Mouse (Mus musculus): Measurements from ENCODE around the gene Soat2. TPM values are rescaled to one million over a fixed set of nuclear protein-coding genes. Genes with fewer than 3 reads are reported as not detected.

The Soat2 gene
- total and polyA plus RNA-seq, 2 experiments from 2014 or later = 0.06 TPM; not detected in 1

- no peak for TF ChIP-seq CTCF (IDR thresholded peaks at IDR 0.05)
- no peak overlapping the region for H3K9ac ChIP-seq (replicated peaks; ENCODE audit: low read length, poor library complexity, severe bottlenecking)
- H3K9me3 ChIP-seq (ENCODE audit: low read length) = no peaks in the 10 kb centered on the region
- H3K27me3 ChIP-seq (ENCODE audit: insufficient read depth, low read length) = peaks cover 26% of the 10 kb centered on the region
- no peak for ATAC-seq (ENCODE audit: low FRiP score)
- no peak overlapping the region for H3K27ac ChIP-seq (ENCODE audit: low read depth, low read length)
- no peaks in the 10 kb centered on the region for H3K36me3 ChIP-seq (ENCODE audit: insufficient read depth, low read length)
- no peak overlapping the region for H3K4me2 ChIP-seq (ENCODE audit: low read depth, low read length, poor library complexity, severe bottlenecking)
- no peak for DNase-seq (ENCODE audit: low spot score)
- no peaks in the 10 kb centered on the region for H3K4me1 ChIP-seq (ENCODE audit: insufficient read depth, low read length)
- WGBS = 51% methylated on average over 23 of the region's 23 CpGs
- H3K4me3 ChIP-seq (ENCODE audit: low read depth, low read length) = no peak overlapping the region
Measured at GRCm38 (mm10) chr15:102142914-102143912, 7.1 kb upstream of the Soat2 start.

GRCm38 (mm10) chr15:102144274-102144711, 6.0 kb upstream of the Soat2 start, which contains the start of gene Igfbp6:
TSS of gene Igfbp6 (plus strand) at chr15:102144362.
- H3K4me3 ChIP-seq (ENCODE audit: low read depth, low read length) = no peak within 1 kb of the TSS
- H3K27ac ChIP-seq (ENCODE audit: low read depth, low read length) = no peak within 1 kb of the TSS
- no peaks in the 10 kb centered on the region for H3K9me3 ChIP-seq (ENCODE audit: low read length)
- H3K27me3 ChIP-seq (ENCODE audit: insufficient read depth, low read length) = peaks cover 26% of the 10 kb centered on the region
- no peak within 1 kb of the TSS for H3K9ac ChIP-seq (replicated peaks; ENCODE audit: low read length, poor library complexity, severe bottlenecking)
- TF ChIP-seq CTCF (IDR thresholded peaks at IDR 0.05) = no peak
- WGBS = 9% methylated on average over 22 of the region's 22 CpGs
- no peak for ATAC-seq (ENCODE audit: low FRiP score)
- no peaks in the 10 kb centered on the region for H3K36me3 ChIP-seq (ENCODE audit: insufficient read depth, low read length)
- no peaks in the 10 kb centered on the region for H3K4me1 ChIP-seq (ENCODE audit: insufficient read depth, low read length)
- peak within 1 kb of the TSS; percentile 21; the same call in 1 of the 2 replicates for H3K4me2 ChIP-seq (ENCODE audit: low read depth, low read length, poor library complexity, severe bottlenecking)
- DNase-seq (ENCODE audit: low spot score) = no peak

GRCm38 (mm10) chr15:102144726-102145125, 5.6 kb upstream of the Soat2 start:
- no peak overlapping the region for H3K4me3 ChIP-seq (ENCODE audit: low read depth, low read length)
- no peaks in the 10 kb centered on the region for H3K9me3 ChIP-seq (ENCODE audit: low read length)
- peak overlapping the region; percentile 21; the same call in 1 of the 2 replicates for H3K4me2 ChIP-seq (ENCODE audit: low read depth, low read length, poor library complexity, severe bottlenecking)
- no peak overlapping the region for H3K27ac ChIP-seq (ENCODE audit: low read depth, low read length)
- DNase-seq (ENCODE audit: low spot score) = no peak
- H3K9ac ChIP-seq (replicated peaks; ENCODE audit: low read length, poor library complexity, severe bottlenecking) = no peak overlapping the region
- no peaks in the 10 kb centered on the region for H3K4me1 ChIP-seq (ENCODE audit: insufficient read depth, low read length)
- no peak for ATAC-seq (ENCODE audit: low FRiP score)
- no peaks in the 10 kb centered on the region for H3K36me3 ChIP-seq (ENCODE audit: insufficient read depth, low read length)
- WGBS = 15% methylated on average over 19 of the region's 19 CpGs
- TF ChIP-seq CTCF (IDR thresholded peaks at IDR 0.05) = no peak
- peaks cover 26% of the 10 kb centered on the region for H3K27me3 ChIP-seq (ENCODE audit: insufficient read depth, low read length)

- Histone ChIP-seq H3K36me3 (ENCODE audit: insufficient read depth, low read length) (no peaks in the 10 kb centered on the region), H3K9ac (replicated peaks; ENCODE audit: low read length, poor library complexity, severe bottlenecking) (no peak overlapping the region), H3K4me2 (ENCODE audit: low read depth, low read length, poor library complexity, severe bottlenecking) (no peak overlapping the region), H3K27ac (ENCODE audit: low read depth, low read length) (no peak overlapping the region), H3K27me3 (ENCODE audit: insufficient read depth, low read length) (peaks cover 26% of the 10 kb centered on the region), H3K4me1 (ENCODE audit: insufficient read depth, low read length) (no peaks in the 10 kb centered on the region), H3K4me3 (ENCODE audit: low read depth, low read length) (no peak overlapping the region), H3K9me3 (ENCODE audit: low read length) (no peaks in the 10 kb centered on the region)
- ATAC-seq (ENCODE audit: low FRiP score) (no peak), DNase-seq (ENCODE audit: low spot score) (no peak)
- 85% methylated on average over 10 of the region's 10 CpGs for WGBS
- no peak for TF ChIP-seq CTCF (IDR thresholded peaks at IDR 0.05)
Measured at GRCm38 (mm10) chr15:102145330-102145729, 5.0 kb upstream of the Soat2 start.

- Histone ChIP-seq H3K9ac (replicated peaks; ENCODE audit: low read length, poor library complexity, severe bottlenecking) (no peak overlapping the region), H3K4me2 (ENCODE audit: low read depth, low read length, poor library complexity, severe bottlenecking) (no peak overlapping the region), H3K36me3 (ENCODE audit: insufficient read depth, low read length) (no peaks in the 10 kb centered on the region), H3K27ac (ENCODE audit: low read depth, low read length) (no peak overlapping the region), H3K4me1 (ENCODE audit: insufficient read depth, low read length) (no peaks in the 10 kb centered on the region), H3K4me3 (ENCODE audit: low read depth, low read length) (no peak overlapping the region), H3K9me3 (ENCODE audit: low read length) (no peaks in the 10 kb centered on the region), H3K27me3 (ENCODE audit: insufficient read depth, low read length) (peaks cover 26% of the 10 kb centered on the region)
- ATAC-seq (ENCODE audit: low FRiP score) = no peak
- DNase-seq (ENCODE audit: low spot score) = no peak
- WGBS = 93% methylated on average over 5 of the region's 5 CpGs
- TF ChIP-seq CTCF (IDR thresholded peaks at IDR 0.05) = no peak
Measured at GRCm38 (mm10) chr15:102146089-102146488, 4.2 kb upstream of the Soat2 start.

GRCm38 (mm10) chr15:102146882-102147281, 3.4 kb upstream of the Soat2 start:
- Histone ChIP-seq H3K4me2 (ENCODE audit: low read depth, low read length, poor library complexity, severe bottlenecking) (no peak overlapping the region), H3K9ac (replicated peaks; ENCODE audit: low read length, poor library complexity, severe bottlenecking) (no peak overlapping the region), H3K9me3 (ENCODE audit: low read length) (no peaks in the 10 kb centered on the region), H3K36me3 (ENCODE audit: insufficient read depth, low read length) (no peaks in the 10 kb centered on the region), H3K4me1 (ENCODE audit: insufficient read depth, low read length) (no peaks in the 10 kb centered on the region), H3K27me3 (ENCODE audit: insufficient read depth, low read length) (peaks cover 26% of the 10 kb centered on the region), H3K4me3 (ENCODE audit: low read depth, low read length) (no peak overlapping the region), H3K27ac (ENCODE audit: low read depth, low read length) (no peak overlapping the region)
- peak; percentile 85 for TF ChIP-seq CTCF (IDR thresholded peaks at IDR 0.05)
- DNase-seq (ENCODE audit: low spot score) (peak; percentile 53), ATAC-seq (ENCODE audit: low FRiP score) (no peak)
- WGBS = 0% methylated on average over 1 of the region's 1 CpGs

Data from midbrain, postnatal 0 days (tissue).